Mouse (Mus musculus): ENCODE measurements around the gene Boll.

Boll gene

GRCm38 (mm10) chr1:55237643-55238161 is 125.6 kb downstream of the Boll start:
- DNase-seq: no peak

- peak; percentile 95 for DNase-seq
Measured at GRCm38 (mm10) chr1:55236890-55237642, 126.2 kb downstream of the Boll start, which contains the start of gene Mars2. Mars2 (plus strand) TSS chr1:55237177.

- DNase-seq: no peak
Measured at GRCm38 (mm10) chr1:55236487-55236886, 126.8 kb downstream of the Boll start.

- DNase-seq: no peak
Measured at GRCm38 (mm10) chr1:55234910-55235520, 128.3 kb downstream of the Boll start.

GRCm38 (mm10) chr1:55228256-55228884 is 134.9 kb downstream of the Boll start:
- no peak for DNase-seq

GRCm38 (mm10) chr1:55227376-55227775 is 135.9 kb downstream of the Boll start:
- DNase-seq: no peak

- no peak for DNase-seq
Measured at GRCm38 (mm10) chr1:55226011-55226857, 137.0 kb downstream of the Boll start, which contains the start of gene Rftn2. Rftn2 (minus strand) TSS chr1:55226782.

- DNase-seq: no peak
Measured at GRCm38 (mm10) chr1:55225398-55225797, 137.9 kb downstream of the Boll start.

- no peak for DNase-seq
Measured at GRCm38 (mm10) chr1:55224111-55224510, 139.2 kb downstream of the Boll start.

- DNase-seq: no peak
Measured at GRCm38 (mm10) chr1:55223026-55223425, 140.2 kb downstream of the Boll start.

- no peak for DNase-seq
Measured at GRCm38 (mm10) chr1:55221352-55221751, 141.9 kb downstream of the Boll start.

GRCm38 (mm10) chr1:55217191-55217590 is 146.1 kb downstream of the Boll start:
- no peak for DNase-seq

GRCm38 (mm10) chr1:55215185-55215813 is 148.0 kb downstream of the Boll start:
- DNase-seq: no peak

- DNase-seq: no peak
Measured at GRCm38 (mm10) chr1:55213936-55214335, 149.3 kb downstream of the Boll start.

GRCm38 (mm10) chr1:55213475-55213874 is 149.8 kb downstream of the Boll start:
- no peak for DNase-seq

- no peak for DNase-seq
Measured at GRCm38 (mm10) chr1:55212771-55213170, 150.5 kb downstream of the Boll start.

- no peak for DNase-seq
Measured at GRCm38 (mm10) chr1:55211081-55211480, 152.2 kb downstream of the Boll start.

GRCm38 (mm10) chr1:55210202-55210965 is 152.9 kb downstream of the Boll start:
- no peak for DNase-seq

- DNase-seq: no peak
Measured at GRCm38 (mm10) chr1:55208500-55209140, 154.6 kb downstream of the Boll start.

GRCm38 (mm10) chr1:55207561-55207960 is 155.7 kb downstream of the Boll start:
- DNase-seq: no peak

GRCm38 (mm10) chr1:55205808-55206327 is 157.4 kb downstream of the Boll start:
- no peak for DNase-seq

Measured in layer of hippocampus, adult 9-11 months (tissue).